Mouse (Mus musculus): ENCODE data around the gene Ugt1a6b.

Ugt1a6b gene

DNA sequence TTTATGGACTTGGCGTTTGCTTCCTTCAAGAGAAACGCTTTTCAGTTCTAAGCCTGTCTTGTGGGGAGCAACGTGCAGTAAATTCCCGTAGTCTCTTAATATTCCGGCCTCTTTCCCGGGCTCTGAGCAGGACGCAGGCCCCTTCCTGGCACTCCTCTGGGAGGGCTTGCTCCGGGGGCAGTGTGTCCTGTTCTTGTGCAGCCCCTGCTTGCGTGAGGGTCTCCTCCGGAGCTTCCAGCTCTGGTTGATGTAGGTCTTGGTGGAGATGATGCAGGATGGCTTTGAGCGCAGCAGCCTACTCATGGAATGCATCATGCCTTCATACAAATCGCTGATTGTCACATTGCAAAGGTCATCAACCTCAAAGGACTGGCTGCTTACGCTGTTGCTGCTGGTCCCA, 163.1 kb downstream of the Ugt1a6b start:
- no peak for DNase-seq

- no peak for DNase-seq
Observed at GRCm38 (mm10) chr1:88267489-88267888, 164.4 kb downstream of the Ugt1a6b start.

DNA sequence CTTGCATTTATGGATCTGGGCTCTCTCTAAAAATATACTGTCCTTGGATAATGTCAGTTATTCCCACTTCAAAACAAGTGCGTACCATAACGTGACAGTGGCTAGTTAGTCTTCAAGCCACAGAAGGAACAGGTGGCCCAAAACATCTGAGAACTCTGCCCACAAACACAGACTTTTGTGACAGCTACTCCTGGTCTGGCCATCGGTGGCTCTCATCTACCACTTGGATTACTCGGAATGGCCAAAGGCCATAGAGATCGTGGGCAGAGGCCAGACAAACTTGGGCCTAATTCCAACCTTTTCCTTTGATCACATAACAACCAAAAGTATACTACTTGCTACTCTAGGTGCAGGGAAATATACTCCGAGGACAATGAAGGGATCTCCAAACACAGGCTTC, 165.0 kb downstream of the Ugt1a6b start:
- DNase-seq = no peak

All from kidney, postnatal 10 days (tissue).